Mouse (Mus musculus) gastrocnemius, adult 2 months (tissue): ENCODE data around the gene Gm29423. TPM values are rescaled to one million over a fixed set of nuclear protein-coding genes. Genes with fewer than 3 reads are reported as not detected.
"Not testable (repeated sequence)": the region's sequence is repeated elsewhere in the genome, so short reads cannot be mapped to it uniquely, and the experiment has no call there.

Experiments
- DNase-seq: peaks from one replicate; pipeline ENCODE4 v3.0.0; 2022
- H3K27ac ChIP-seq: fragments of 200-600 bp; 2 replicates; pipeline ENCODE4 v1.8.1; 2022; ENCODE audit warnings: mild to moderate bottlenecking
- H3K4me3 ChIP-seq: fragments of 200-600 bp; 2 replicates; pipeline ENCODE4 v1.8.1; 2022; ENCODE audit warnings: mild to moderate bottlenecking, moderate library complexity
- intact Hi-C: fragments of 180-260 bp; cut with DNase I; formaldehyde crosslinking; loops from one replicate; pipeline ENCODE4 v1.15.1; 2025
- long read RNA-seq, 2 experiments: library from polyadenylated mRNA; stranded (forward); transcript quantifications; one replicate each; pipeline ENCODE4 v2.0.0; 2021
- total RNA-seq, 2 experiments: library from RNA; stranded (reverse); gene quantifications; 2 replicates each; pipeline ENCODE4 v1.2.3; 2021

Gene Gm29423
- not detected for total RNA-seq
- long read RNA-seq, experiment 1 = 0 reads
- long read RNA-seq, experiment 2 = 0 reads

- H3K4me3 ChIP-seq, H3K27ac ChIP-seq, DNase-seq, intact Hi-C loops: not testable (repeated sequence)
Observed at GRCm38 (mm10) chrY:70303187-70303586, at the start of gene Gm29423, which contains the start of gene Gm29644. TSS of gene Gm29423 (minus strand) at chrY:70303287. TSS of gene Gm29644 (minus strand) at chrY:70303343.

DNA sequence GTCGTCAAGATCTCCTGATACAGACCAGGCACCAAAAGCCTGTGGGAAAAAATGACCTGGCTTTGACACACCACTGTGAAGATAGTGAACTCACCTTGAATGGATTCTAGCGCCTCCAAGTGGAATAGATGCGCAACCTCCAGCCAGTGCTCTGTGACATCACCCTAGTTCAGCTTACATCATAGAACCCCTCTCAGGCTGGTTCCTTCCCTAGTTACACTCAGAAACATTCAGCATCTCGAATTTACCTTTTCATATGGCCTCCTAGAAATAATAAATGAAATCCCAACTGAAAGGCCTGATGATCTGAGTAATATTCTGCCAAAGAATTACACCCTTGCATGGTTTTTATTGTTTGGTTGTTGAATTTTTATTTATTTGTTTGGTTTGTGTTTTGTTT, 29.5 kb downstream of the Gm29423 start, which contains the start of gene Gm21118:
Gene Gm21118, minus strand, starts transcription at position 101 of the 400 bp plus-strand sequence.
- H3K4me3 ChIP-seq, intact Hi-C loops, H3K27ac ChIP-seq, DNase-seq: not testable (repeated sequence)

Other genes starting within 250 kb of the Gm29423 start
- gene Gm21118, start 29.6 kb downstream of the Gm29423 start, total RNA-seq = not detected
- gene Gm29644, start 56 bp upstream of the Gm29423 start, total RNA-seq = not detected
- not detected for gene Gm20888, start 138.6 kb upstream of the Gm29423 start, total RNA-seq